Mouse (Mus musculus): Measurements from ENCODE around the gene Icmt. TPM values are rescaled to one million over a fixed set of nuclear protein-coding genes. Genes with fewer than 3 reads are reported as not detected.
A peak's percentile ranks its signal among the peaks of the same experiment; 100 is the strongest.

Icmt gene
- total RNA-seq (2017): 12.2 and 17.7 TPM in 2 replicates

- peak; percentile 80 for ATAC-seq (replicated peaks; ENCODE audit: low read depth, poor library complexity, severe bottlenecking)
Measured at GRCm38 (mm10) chr4:152296874-152297861, at the start of gene Icmt. Gene Icmt (plus strand): TSS chr4:152297227.

DNA sequence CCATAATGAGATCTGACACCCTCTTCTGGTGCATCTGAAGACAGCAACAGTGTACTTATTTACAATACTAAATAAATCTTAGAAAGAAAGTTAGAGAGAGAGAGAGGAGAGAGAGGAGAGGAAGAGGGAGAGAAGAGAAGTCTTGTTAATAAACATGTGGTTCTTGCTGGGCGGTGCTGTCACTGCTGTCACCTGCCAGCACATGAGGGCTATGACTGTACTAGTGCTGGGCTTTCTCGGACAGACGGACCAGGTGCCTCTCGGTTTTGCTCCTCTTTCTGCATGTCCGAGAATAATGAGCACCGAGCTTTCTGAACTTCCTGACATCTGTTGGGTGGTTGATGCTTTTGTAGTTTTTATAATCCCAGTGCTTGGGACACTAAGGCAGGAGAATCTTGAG lies 46.4 kb upstream of the Icmt start:
- no peak for ATAC-seq (replicated peaks; ENCODE audit: low read depth, poor library complexity, severe bottlenecking)

GRCm38 (mm10) chr4:152253183-152253759 lies 43.8 kb upstream of the Icmt start:
- no peak for ATAC-seq (replicated peaks; ENCODE audit: low read depth, poor library complexity, severe bottlenecking)

DNA sequence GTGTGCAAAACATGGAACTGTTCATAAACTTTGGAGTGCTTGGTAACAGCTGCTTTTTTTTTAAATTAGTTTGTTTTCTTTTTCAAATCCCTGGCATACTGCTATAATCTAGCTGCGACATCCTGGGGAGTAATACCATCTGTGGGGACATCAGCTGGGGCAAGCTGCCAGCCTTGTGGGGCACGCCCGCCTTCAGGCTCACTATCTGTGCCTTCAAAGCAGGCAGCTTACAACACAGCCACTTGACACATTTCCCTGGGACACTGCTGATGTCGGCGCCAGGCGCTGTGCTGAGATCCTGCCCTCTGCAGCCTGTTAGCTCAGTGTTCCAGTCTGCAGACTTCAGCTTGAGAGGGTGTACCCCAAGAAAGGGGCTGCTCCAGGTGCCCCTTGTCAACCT lies 40.0 kb upstream of the Icmt start:
- ATAC-seq (replicated peaks; ENCODE audit: low read depth, poor library complexity, severe bottlenecking): peak; percentile 90

GRCm38 (mm10) chr4:152260451-152260850 lies 36.6 kb upstream of the Icmt start:
- ATAC-seq (replicated peaks; ENCODE audit: low read depth, poor library complexity, severe bottlenecking): no peak

DNA sequence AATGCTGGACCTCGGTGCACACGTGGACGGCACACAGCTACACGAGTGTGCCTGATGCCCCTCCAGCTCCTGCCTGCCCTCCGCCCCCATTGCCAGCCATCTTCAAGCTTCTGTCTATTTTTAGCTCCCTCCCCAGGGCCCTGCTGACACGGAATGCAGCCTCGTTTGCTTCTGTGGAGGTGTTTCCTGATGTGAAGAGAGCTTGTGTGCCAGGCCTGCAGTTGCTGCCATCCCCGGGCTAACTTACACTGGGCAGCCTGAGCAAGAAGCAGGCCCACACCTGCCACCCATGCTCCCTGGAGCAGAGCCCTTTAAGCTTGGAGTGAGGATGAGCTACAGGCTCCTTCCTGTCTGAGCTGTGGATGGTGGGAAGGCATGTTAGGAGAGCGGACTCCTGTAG lies 34.8 kb upstream of the Icmt start:
- ATAC-seq (replicated peaks; ENCODE audit: low read depth, poor library complexity, severe bottlenecking): no peak

- no peak for ATAC-seq (replicated peaks; ENCODE audit: low read depth, poor library complexity, severe bottlenecking)
Measured at GRCm38 (mm10) chr4:152263089-152263488, 33.9 kb upstream of the Icmt start.

- no peak for ATAC-seq (replicated peaks; ENCODE audit: low read depth, poor library complexity, severe bottlenecking)
Measured at GRCm38 (mm10) chr4:152263512-152264176, 33.4 kb upstream of the Icmt start.

DNA sequence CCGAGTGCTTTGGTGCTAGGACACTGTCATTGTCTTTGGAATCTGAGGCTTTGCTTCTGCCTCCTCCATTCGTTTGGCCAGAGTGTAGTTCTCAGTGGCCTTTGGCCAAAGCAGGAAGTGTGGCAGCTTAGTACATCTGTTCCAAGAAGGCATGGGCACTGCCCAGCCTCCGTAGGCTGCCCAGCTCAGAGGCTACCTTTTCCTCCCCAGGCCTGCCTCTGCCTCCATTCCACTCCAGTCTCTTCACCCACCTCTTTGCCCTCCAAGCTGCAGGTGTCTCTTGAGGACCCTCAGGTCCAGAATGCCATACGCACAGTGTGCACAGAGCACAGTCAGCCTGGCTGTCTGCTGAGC lies 32.9 kb upstream of the Icmt start:
- ATAC-seq (replicated peaks; ENCODE audit: low read depth, poor library complexity, severe bottlenecking): no peak

DNA sequence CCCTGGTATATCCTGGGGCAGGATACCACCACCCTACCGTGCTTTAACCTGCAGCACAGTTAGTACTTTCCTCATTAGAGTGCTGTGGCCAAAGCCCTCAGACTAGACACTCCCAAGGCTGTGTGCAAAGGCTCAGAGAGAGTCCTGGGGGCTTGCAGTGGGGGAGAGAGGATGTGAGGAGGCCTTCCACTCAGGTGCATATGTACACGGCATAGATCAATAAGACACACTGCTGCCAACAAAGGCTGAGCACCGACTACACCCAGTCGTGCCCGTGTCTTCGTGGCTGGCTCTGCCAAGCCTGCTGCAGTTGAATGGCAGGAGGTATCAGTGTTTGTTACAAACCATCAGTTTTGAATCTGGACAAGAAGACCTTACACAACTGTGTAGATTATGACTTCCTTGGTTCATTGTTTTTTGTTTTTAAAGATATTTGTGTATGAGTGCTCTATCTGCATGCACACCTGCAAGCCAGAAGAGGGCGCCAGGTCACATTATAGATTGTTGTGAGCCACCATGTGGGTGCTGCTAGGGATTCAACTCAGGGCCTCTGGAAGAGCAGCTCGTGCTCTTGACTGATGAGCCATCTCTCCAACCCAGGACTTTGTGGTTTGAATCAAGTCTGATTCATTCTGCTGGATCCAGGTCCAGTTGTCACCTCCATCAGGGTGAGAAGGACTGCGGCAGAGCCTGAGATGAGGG lies 32.0 kb upstream of the Icmt start:
- 0 out of 2 replicates have a peak, but pooled peaks have one; percentile 20 for ATAC-seq (replicated peaks; ENCODE audit: low read depth, poor library complexity, severe bottlenecking)

- no peak for ATAC-seq (replicated peaks; ENCODE audit: low read depth, poor library complexity, severe bottlenecking)
Measured at GRCm38 (mm10) chr4:152265791-152266190, 31.2 kb upstream of the Icmt start.

DNA sequence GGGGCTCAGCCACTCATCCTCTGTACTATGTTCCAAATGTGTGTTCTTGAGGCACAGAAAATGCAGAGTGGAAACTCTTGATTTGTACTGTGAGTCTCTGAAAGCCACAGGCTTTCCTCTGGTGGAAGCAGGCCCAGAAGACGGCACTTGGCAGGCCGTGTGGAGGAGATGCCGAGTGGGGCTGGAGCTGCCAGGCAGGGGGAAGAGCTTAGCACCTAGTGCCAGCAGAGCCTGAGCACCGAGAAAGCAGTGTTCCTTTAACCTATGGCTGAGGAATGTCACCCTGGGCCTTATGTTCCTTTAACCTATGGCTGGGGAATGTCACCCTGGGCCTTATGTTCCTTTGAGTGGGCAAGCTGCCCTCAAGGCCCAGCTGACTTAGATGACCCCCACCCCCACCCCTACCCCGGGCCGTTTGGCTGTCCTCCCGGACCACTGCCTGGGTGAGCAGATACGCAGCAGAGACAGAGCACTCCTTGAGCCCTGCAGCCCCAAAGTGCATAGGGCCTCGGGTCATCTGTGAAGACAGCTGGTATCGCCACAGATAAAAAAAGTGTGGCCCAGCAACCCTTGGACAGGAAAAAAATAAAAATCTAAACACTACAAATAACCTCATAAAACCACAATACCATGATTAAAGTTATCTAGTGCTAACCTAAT lies 30.7 kb upstream of the Icmt start:
- ATAC-seq (replicated peaks; ENCODE audit: low read depth, poor library complexity, severe bottlenecking): no peak

DNA sequence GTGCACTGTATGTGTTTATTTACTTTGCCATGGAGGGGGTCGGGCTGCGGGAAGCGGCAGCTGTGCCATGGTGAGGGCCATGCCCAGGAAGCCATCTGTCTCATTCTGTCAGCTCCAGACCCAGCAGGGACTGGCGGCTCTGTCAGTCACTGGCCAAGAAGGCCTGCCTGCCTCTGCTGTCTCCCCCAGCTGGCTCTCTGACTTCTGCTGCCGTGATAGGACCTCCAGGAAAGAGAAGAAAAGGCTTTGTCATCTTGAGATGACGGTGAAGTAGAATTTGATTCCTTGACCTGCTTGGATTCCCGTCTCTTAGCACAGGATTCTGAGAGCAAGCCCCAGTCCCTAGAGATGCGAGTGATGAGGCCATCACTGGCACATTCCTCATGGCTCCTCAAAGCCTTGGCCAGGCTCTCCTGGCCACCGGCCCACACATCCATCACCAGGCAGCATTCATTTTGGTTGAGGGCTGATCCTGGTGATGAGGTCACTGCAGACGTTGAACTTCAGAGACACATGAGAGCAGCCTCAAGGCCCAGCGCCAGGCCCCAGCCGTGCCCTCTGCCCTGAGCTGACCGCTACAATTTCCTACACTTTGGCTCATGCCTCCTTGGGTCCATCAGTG lies 29.2 kb upstream of the Icmt start:
- ATAC-seq (replicated peaks; ENCODE audit: low read depth, poor library complexity, severe bottlenecking): no peak

- ATAC-seq (replicated peaks; ENCODE audit: low read depth, poor library complexity, severe bottlenecking): no peak
Measured at GRCm38 (mm10) chr4:152269967-152270366, 27.1 kb upstream of the Icmt start.

DNA sequence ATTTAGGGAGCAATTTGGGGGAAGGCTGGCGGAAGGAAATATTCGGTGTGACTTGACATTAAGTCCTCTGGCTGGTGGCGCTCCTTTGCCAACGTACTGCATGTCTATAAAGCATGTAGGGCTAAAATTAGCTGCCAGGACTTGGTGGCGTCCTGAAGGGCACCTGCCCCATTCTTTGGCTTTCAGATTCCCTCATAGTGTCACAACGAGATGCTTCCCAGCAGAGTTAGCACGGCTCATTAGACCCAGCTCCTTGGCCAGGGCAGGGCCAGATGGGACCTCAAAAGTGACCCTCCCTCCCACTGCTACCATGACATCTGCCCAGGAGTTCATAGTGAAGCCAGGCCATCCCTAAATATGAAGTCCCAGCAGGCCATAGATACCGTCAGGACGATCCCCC lies 26.4 kb upstream of the Icmt start:
- ATAC-seq (replicated peaks; ENCODE audit: low read depth, poor library complexity, severe bottlenecking): no peak

DNA sequence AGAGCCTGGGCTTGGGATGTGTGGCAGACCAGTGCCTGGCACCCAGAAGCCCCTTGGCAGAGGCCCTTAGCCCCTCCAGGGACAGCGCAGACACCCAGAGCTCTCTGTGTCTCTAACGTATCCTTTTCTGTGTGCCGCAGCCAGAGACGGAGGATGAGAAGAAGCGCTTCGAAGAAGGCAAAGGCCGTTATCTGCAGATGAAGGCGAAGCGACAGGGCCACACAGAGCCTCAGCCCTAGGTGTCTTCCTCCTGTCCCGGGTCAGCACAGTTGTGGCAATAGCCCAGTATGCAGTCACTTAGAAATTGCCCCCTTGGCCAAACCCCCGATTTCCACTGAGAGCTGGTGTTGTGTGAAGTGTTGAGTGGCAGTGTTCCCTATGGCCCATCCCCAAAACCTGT lies 25.7 kb upstream of the Icmt start:
- ATAC-seq (replicated peaks; ENCODE audit: low read depth, poor library complexity, severe bottlenecking): no peak

- no peak for ATAC-seq (replicated peaks; ENCODE audit: low read depth, poor library complexity, severe bottlenecking)
Measured at GRCm38 (mm10) chr4:152272006-152272405, 25.0 kb upstream of the Icmt start.

DNA sequence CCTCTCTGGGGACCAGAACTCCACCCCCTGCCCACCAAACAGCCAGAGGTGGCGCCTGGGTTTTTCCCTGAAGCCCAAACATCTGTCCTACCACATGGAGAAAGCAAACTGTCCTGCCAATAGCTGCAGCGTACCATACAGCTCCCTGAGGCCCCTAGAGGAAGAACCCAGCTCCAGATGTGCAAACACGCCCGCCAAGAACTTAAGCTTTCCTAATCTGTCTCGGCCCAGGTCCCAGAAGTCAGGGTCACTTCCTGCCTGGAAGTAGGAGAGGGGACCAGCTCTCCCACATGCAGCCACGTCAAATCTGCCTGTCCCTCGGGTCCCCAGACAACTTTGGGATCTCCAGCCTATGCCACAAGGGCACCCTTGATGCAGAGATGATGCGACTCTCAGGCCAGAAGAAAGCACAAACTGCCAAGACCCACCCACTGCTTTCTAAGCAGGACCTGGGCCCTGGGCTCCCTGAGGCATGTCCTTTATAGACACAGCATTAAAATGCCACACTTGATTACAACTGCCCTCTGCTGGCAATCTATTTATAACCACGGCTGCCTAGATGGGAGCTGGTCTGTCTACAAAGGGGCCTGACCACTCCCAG lies 24.5 kb upstream of the Icmt start:
- ATAC-seq (replicated peaks; ENCODE audit: low read depth, poor library complexity, severe bottlenecking): peak; percentile 22; the same call in 1 of the 2 replicates

GRCm38 (mm10) chr4:152273191-152273590 lies 23.8 kb upstream of the Icmt start:
- ATAC-seq (replicated peaks; ENCODE audit: low read depth, poor library complexity, severe bottlenecking): no peak

Data from common myeloid progenitor, adult 5-6 weeks (primary cell).